Mouse (Mus musculus) brown adipose tissue, adult 24 weeks (tissue): Measurements from ENCODE around the gene Nlrp1b. TPM values are rescaled to one million over a fixed set of nuclear protein-coding genes. Genes with fewer than 3 reads are reported as not detected.

ENCODE experiments used
- H3K27ac ChIP-seq: fragments of 200-500 bp; replicated peaks from 2 replicates; pipeline ENCODE4 v1.5.1; 2012; ENCODE audit warnings: low read depth, mild to moderate bottlenecking, low read length
- H3K4me1 ChIP-seq: fragments of 200-500 bp; 2 replicates; pipeline ENCODE4 v1.6.1; 2012; ENCODE audit warnings: low read length, mixed read lengths; ENCODE audit not compliant: control insufficient read depth, insufficient read depth, insufficient read length
- H3K4me3 ChIP-seq: fragments of 200-500 bp; 2 replicates; pipeline ENCODE4 v1.5.1; 2012; ENCODE audit warnings: low read depth, mild to moderate bottlenecking, low read length, moderate library complexity; ENCODE audit not compliant: insufficient read depth
- polyA plus RNA-seq: library from polyadenylated mRNA; stranded (reverse); fragments of >200 nt; gene quantifications from 2 replicates; pipeline ENCODE4 v1.2.4, GENCODE M21; 2012; ENCODE audit not compliant: missing spikeins, insufficient read depth, insufficient read length

Gene Nlrp1b
- 0.38 and 0.40 TPM in 2 replicates for polyA plus RNA-seq

GRCm38 (mm10) chr11:71230684-71231480, at the start of gene Nlrp1b:
Gene Nlrp1b (minus strand): TSS chr11:71230733.
- H3K4me3 ChIP-seq = no peak within 1 kb of the TSS
- H3K4me1 ChIP-seq = peaks cover 6% of the 10 kb centered on the region; the same call in 1 of the 2 replicates
- peak within 1 kb of the TSS; percentile 70 for H3K27ac ChIP-seq

DNA sequence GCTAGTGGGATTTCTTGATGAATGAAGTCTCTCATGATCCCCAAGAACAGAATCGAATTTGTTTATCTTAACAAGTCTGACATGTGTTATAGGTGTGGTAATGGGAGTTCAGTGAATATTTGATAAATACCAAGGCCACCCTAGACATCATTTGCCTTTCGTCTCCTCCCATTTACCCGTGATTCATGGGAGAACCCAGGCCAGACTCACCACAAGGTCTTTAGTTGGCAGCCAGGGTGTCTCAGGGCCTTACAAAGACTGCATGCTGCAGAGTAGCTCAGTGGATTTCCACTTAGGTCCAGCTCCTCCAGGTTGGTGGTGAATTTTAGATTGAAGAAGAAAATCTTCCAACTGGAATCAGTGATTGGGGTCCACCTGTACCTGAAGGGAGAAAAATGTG, 30.5 kb upstream of the Nlrp1b start:
- no peak overlapping the region for H3K27ac ChIP-seq
- no peak overlapping the region for H3K4me3 ChIP-seq
- peaks cover 2% of the 10 kb centered on the region for H3K4me1 ChIP-seq

- no peak overlapping the region for H3K4me3 ChIP-seq
- peak overlapping the region; percentile 55; the same call in 1 of the 2 replicates for H3K27ac ChIP-seq
- no peaks in the 10 kb centered on the region for H3K4me1 ChIP-seq
Observed at GRCm38 (mm10) chr11:71251333-71251732, 20.8 kb upstream of the Nlrp1b start.

GRCm38 (mm10) chr11:71224614-71225013, 5.9 kb downstream of the Nlrp1b start:
- no peak overlapping the region for H3K27ac ChIP-seq
- no peaks in the 10 kb centered on the region for H3K4me1 ChIP-seq
- no peak overlapping the region for H3K4me3 ChIP-seq

DNA sequence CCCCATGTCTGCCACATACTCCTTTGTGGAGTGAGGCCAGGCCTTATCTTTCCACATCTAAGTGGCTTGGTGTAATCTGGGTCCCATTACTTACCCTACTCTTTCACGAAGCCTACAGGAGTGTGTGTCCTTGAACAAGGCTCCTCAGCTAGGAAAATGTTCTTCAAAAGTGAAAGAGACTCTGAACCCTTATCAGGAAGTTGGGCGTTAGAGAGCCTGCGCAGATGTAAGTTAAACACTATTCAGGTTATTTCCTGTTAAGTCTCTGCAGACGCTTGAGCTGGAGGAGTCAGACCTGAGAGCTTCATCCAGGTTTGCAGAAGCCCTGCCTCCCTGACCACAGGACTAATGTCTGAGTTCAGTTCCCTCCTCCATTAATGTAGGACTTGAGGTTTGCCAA, 27.8 kb downstream of the Nlrp1b start:
- no peaks in the 10 kb centered on the region for H3K4me1 ChIP-seq
- no peak overlapping the region for H3K4me3 ChIP-seq
- no peak overlapping the region for H3K27ac ChIP-seq

DNA sequence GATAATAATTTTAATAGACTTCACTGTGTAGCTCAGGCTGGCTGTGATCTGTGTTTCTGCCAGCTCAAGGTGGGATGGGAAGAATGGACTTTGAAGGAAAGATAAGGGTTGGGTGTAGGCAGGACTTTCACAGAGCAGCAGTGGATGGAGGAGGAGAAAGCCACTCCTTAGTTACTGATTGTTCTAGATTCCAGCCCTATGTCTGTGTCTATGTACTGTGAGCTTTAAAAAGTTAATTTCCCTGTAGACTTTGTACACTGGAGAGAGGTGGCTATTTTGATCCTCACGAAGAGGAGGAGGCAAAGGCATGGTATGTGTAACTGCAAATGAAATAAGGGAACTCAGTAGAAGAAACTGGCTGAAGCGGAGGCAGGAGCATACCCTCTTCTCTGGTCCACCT, 31.2 kb downstream of the Nlrp1b start:
- H3K4me1 ChIP-seq = no peaks in the 10 kb centered on the region
- no peak overlapping the region for H3K27ac ChIP-seq
- H3K4me3 ChIP-seq = no peak overlapping the region

- Histone ChIP-seq H3K27ac (no peak overlapping the region), H3K4me1 (no peaks in the 10 kb centered on the region), H3K4me3 (no peak overlapping the region)
Observed at GRCm38 (mm10) chr11:71169633-71170032, 60.9 kb downstream of the Nlrp1b start.

DNA sequence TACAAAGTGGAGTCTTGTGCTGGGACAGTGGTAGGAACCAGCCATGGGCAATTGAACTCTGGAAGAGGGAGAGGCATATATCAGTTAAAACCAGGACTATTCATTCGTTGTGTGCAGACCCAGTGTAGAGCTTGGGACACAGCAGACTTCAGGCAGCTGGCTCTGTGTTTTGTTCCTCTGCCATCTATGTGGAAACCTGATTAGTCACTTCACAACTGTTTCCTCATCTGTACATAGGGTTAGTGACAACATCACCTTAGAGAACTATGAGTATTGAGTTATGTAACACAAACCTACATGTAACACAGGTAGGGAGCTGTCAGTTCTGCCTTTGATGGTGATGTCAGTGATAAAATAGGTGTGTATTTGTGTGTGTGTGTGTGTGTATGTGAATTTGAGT, 66.4 kb downstream of the Nlrp1b start:
- Histone ChIP-seq H3K27ac (no peak overlapping the region), H3K4me3 (no peak overlapping the region), H3K4me1 (no peaks in the 10 kb centered on the region)

DNA sequence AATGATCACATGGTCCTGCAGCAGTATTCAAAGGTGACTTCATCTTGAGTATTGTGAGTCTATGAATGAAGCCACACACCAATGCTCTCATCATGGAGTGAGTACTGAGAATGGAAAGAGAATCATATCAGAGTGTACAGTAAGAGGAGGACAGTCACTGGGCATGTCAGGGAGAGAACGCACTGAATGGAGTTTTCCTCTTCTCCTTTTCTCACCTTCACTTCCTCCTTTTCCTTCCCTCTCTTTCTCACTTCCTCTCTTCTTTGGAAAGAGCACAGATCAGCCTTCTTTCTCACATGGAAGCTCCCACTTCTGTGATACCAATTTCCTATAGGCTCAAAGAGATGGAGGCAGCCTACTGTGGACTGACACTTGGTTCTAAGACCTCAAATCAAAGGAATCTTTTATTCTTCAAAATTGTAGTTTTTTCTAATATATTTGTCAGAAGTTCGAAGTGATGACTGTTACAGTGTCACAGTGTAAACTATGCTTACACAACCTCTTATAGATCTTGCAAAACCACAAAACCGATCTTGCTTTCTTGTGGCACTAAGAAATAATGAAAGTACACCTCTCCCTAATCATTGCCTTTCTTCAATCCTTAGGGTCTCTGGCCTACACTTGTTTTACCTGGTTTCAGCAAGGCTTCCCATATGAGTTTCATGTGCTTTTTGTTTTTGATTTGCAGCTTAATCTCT, 70.9 kb downstream of the Nlrp1b start:
- no peak overlapping the region for H3K27ac ChIP-seq
- H3K4me3 ChIP-seq = no peak overlapping the region
- H3K4me1 ChIP-seq = no peaks in the 10 kb centered on the region

- Histone ChIP-seq H3K27ac (no peak overlapping the region), H3K4me1 (no peaks in the 10 kb centered on the region), H3K4me3 (no peak overlapping the region)
Observed at GRCm38 (mm10) chr11:71155272-71155671, 75.3 kb downstream of the Nlrp1b start.

DNA sequence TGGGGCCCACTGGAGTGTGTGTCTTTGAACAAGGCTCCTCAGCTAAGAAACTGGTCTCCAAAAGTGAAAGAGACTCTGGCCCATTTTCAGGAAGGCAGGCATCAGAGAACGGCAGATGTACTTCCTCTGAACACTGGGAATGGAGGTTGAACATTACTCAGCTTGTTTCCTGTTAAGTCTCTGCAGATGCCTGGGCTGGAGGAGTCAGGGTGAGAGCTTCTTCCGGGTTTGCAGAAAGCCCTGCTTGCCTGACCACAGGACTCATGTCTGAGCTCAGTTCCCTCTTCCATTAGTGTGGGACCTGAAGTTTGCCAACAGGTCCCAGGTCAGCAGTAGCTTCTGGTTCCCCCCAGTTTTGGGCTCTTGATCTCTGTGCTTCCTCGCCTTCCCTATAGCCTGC, 85.9 kb downstream of the Nlrp1b start, which contains the start of gene Nlrp1a:
TSS of gene Nlrp1a (minus strand) at position 44 of the 400 bp plus-strand sequence.
- peak within 1 kb of the TSS; percentile 24; the same call in 1 of the 2 replicates for H3K4me3 ChIP-seq
- peak within 1 kb of the TSS; percentile 51 for H3K27ac ChIP-seq
- H3K4me1 ChIP-seq = no peaks in the 10 kb centered on the region; the same call in 1 of the 2 replicates

DNA sequence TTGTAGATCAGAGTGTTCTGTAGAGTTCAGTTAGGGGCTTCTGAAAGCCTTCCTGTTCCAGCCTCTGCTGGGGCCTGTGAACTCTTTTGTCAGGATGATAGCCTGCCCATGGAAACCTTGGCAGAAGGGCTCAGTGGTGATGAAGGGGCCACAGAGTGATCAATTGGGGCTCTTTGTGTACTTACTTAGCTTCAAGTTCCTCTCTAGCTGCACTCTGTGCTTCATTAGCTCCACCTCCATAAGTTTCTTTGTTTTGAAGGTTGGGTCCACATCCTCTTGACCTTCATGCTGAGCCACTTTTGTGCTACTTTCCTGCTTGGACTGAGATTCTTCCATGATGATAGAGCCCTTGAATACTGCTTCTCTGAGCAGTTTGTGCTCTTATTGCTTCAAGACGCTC, 88.5 kb downstream of the Nlrp1b start:
- Histone ChIP-seq H3K27ac (no peak overlapping the region), H3K4me1 (no peaks in the 10 kb centered on the region; the same call in 1 of the 2 replicates), H3K4me3 (no peak overlapping the region)

- H3K4me1 ChIP-seq = no peaks in the 10 kb centered on the region
- no peak overlapping the region for H3K4me3 ChIP-seq
- H3K27ac ChIP-seq = no peak overlapping the region
Observed at GRCm38 (mm10) chr11:71107128-71107527, 123.4 kb downstream of the Nlrp1b start.

GRCm38 (mm10) chr11:71106261-71107021, 124.1 kb downstream of the Nlrp1b start:
- no peak overlapping the region for H3K27ac ChIP-seq
- no peak overlapping the region for H3K4me3 ChIP-seq

GRCm38 (mm10) chr11:71103931-71104330, 126.6 kb downstream of the Nlrp1b start:
- Histone ChIP-seq H3K27ac (no peak overlapping the region), H3K4me3 (no peak overlapping the region), H3K4me1 (no peaks in the 10 kb centered on the region)

More at GRCm38 (mm10) chr11:71106261-71107021, 124.1 kb downstream of the Nlrp1b start:
- no peaks in the 10 kb centered on the region for H3K4me1 ChIP-seq
